Mouse (Mus musculus): ENCODE results near the gene Hddc3. TPM values are rescaled to one million over a fixed set of nuclear protein-coding genes. Genes with fewer than 3 reads are reported as not detected.

Gene Hddc3
- total RNA-seq, 2 experiments from 2014 or later, result 45.5 to 48.1 TPM

DNA sequence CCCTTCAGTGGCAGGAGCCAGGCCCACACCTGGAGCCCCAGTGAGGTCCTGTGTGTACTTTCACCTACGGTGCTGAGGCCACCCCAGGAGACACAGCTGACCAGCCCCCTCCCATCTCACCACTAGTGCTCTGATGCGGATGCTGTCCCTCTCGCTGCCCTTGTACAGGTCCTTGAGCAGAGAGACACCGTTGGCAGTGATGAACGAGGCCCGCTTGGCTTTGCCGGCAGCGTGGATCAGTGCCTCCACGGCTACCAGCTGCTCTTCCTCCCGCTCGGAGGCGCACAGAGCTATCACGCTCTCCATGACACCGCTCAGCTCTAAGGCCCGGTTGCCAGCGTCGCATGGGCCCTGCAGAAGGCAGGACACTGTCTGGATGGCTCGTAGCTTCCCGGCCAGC lies 11.5 kb upstream of the Hddc3 start:
- DNase-seq (ENCODE audit: extremely low spot score in 1 of 2, low spot score in 1 of 2), result no peak

DNA sequence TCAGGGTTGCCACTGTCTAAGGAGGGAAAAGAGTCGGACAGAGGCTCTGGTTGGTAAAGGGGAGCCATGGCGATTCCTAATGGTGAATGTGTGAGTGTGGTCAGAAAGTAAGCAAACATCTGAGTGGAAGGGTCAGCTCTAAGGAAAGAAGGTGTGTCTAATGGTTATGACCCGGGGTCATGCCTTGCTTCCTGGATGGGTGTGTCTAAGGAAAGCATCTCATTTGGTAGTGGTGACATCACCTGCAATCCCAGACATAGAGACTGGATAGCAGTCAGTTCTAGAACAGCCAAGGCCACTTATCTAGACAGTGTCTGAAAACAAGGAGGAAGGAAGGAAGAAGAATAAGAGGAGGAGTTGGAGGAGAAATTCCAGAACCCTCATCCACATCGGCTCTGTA lies 8.1 kb upstream of the Hddc3 start:
- DNase-seq (ENCODE audit: extremely low spot score in 1 of 2, low spot score in 1 of 2), result no peak

DNA sequence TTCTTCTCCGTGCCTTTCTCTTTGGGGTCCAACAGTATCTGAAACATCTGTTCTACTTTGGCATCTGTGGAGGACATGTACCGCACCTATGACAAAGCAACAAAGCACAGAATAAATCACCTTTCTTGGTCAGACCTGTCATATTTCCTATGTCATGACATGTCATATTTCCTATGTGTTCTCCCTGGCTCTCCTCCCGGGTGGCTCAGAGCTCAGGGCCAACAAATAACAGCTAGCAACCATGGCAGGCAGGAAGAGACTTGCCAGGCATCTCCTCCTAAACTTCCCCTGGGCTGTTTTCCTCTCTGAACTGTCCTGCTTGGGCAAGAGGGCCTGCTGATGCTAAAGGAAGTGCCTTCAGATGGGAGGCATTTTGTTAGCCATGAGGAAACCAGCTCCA lies 6.0 kb upstream of the Hddc3 start:
- DNase-seq (ENCODE audit: extremely low spot score in 1 of 2, low spot score in 1 of 2), result no peak

DNA sequence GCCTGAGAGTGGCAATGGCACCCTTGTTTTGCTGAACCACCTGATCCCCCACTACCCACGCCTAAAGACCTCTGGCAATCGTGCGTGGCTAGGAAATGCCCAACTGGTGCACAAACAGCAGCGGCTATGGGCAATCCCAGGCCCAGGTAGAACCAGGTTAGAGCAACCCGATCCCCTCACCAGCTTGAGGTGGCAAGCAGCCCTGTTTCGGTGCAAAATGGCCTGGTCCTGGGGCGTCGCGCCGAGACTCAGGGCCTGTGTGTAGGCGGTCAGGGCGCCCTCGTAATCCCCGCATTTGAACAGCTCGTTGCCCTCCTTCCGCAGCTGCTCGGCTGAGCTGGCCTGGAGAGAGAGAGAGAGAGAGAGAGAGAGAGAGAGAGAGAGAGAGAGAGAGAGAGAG lies 3.5 kb upstream of the Hddc3 start:
- peak in 1 of 2 experiments; percentile 29 for DNase-seq (ENCODE audit: extremely low spot score in 1 of 2, low spot score in 1 of 2)

GRCm38 (mm10) chr7:80339793-80340628 lies 2.9 kb upstream of the Hddc3 start:
- peak; percentile 90 to 98 for DNase-seq (ENCODE audit: extremely low spot score in 1 of 2, low spot score in 1 of 2)

DNA sequence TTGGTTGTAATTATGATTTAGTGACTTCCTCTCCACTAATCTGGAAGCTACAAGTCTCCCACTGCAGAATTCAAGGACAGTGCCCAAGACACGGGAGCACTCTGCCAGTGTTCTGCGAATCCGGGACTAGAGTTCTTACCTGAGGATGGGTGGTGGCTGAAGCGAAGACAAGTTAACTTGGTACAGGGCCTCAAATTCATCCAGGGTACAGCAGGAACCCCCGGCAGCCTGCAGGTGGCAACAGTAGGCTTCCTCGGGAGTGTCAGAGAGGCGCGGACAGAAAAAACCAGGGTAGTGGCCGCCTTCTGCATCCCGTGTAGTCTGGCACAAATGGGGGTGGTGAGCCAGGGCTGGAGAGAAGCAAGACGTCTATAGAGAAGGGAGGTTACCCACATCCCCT lies 2.1 kb upstream of the Hddc3 start, which contains the start of gene Unc45a:
Unc45a (minus strand) TSS at position 213 of the 400 bp plus-strand sequence.
- peak; percentile 30 to 35 for DNase-seq (ENCODE audit: extremely low spot score in 1 of 2, low spot score in 1 of 2)

DNA sequence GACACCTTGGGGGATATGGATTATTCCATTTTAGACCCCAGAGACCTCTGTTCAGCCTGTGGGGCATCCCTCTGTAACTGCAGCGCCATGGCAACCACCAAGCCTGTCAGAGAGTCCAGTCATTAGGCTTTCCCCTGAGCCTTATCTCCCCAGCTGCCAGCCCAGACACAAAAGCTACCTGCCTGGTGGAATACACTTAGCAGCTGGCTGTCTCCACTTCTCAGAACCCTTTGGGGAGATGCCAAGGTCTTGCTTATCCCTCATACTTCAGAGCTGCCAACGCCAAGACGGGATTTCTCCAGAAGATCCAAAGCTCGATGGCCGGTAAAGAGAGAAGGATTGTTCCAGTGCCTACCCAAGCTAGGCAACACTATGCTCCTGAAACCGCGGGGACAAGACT lies 1.1 kb upstream of the Hddc3 start:
- DNase-seq (ENCODE audit: extremely low spot score in 1 of 2, low spot score in 1 of 2), result no peak

GRCm38 (mm10) chr7:80343270-80344018 lies 540 bp downstream of the Hddc3 start:
- DNase-seq (ENCODE audit: extremely low spot score in 1 of 2, low spot score in 1 of 2), result no peak

GRCm38 (mm10) chr7:80346173-80346572 lies 3.3 kb downstream of the Hddc3 start:
- no peak for DNase-seq (ENCODE audit: extremely low spot score in 1 of 2, low spot score in 1 of 2)

- no peak for DNase-seq (ENCODE audit: extremely low spot score in 1 of 2, low spot score in 1 of 2)
Observed at GRCm38 (mm10) chr7:80346830-80347229, 3.9 kb downstream of the Hddc3 start.

DNA sequence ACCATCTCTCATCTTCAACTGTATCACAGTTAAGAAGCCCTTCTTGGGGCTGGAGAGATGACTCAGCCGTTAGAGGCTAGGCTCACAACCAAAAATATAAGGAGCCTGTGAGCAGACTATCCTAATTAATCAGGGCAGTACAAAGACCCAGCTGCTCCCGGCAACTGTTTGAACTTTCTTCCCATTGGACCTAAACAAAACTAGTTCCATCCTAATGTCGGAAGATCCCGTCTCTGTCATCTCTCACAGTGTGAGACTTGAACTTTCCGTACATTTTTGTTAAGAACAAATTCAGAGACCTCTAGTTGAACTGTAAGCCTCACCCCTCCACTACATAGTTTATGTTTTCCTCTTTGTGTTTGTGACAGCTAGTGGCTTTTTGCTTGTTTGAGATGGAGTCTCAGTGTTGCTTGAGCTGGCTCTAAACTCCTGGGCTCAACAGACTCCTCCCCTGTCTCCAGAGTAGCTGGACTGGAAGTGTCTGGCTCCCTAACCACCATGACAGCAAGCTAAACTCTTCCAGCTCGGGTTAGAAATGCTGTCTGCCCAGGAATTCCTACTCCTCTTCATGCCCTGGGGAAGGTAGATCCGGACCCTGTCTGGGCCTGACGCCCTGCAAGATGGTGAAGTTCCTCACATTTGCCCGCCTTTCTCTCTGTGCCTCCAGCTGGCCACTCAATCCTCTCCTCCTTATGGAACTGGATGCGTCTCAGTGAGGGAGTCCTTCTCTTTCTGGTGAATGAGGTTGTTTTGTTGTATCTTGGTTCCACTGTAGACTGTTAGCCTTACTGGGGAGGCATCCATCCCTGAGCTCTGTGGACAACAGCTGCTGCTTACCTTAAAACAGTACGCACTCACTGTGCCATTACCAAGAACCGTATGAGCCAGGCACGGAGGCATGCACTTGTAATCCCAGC lies 5.0 kb downstream of the Hddc3 start:
- no peak for DNase-seq (ENCODE audit: extremely low spot score in 1 of 2, low spot score in 1 of 2)

GRCm38 (mm10) chr7:80350808-80351207 lies 7.9 kb downstream of the Hddc3 start:
- DNase-seq (ENCODE audit: extremely low spot score in 1 of 2, low spot score in 1 of 2), result no peak

DNA sequence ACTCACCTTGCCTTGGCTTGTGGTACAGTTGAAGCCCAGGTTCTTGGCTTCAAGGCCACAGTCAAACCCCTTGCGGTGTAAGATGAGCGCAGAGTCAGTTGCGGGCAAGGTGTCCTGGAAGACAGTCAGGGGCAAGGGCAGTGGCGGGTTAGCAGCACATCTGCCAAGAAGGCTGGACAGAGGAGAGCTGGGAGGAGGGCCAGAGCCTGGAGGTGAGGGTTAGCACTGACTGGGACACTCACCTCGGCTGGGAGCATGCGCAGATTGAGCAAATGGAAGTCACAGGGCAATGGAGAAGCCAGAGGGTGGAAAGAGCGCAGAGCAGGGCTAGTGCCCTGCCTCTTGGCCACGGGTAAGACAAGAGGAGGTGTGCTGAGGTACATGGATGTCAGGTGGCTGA lies 10.0 kb downstream of the Hddc3 start:
- DNase-seq (ENCODE audit: extremely low spot score in 1 of 2, low spot score in 1 of 2), result no peak

DNA sequence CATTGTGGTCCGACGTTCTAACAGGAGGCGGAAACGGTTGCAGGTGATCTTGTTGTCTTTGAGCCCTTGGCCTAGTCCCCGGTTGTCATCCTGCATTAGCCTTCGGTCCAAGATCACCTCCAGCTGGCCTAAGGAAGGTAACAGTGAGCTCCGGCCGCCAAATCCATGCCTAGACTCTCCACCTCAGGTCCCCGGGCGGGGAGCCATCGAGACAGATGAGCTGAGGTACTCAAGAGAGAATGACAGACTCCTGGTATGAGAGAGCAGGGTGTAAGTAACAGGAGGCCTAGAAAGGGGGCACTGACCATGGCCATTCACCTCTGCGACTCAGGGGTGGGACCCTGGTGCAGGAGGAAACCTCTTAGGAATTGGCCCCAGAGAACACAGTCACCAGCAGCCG lies 13.4 kb downstream of the Hddc3 start:
- DNase-seq (ENCODE audit: extremely low spot score in 1 of 2, low spot score in 1 of 2), result no peak

- DNase-seq (ENCODE audit: extremely low spot score in 1 of 2, low spot score in 1 of 2), result no peak
Observed at GRCm38 (mm10) chr7:80357156-80357555, 14.3 kb downstream of the Hddc3 start.

- DNase-seq (ENCODE audit: extremely low spot score in 1 of 2, low spot score in 1 of 2), result no peak
Observed at GRCm38 (mm10) chr7:80358039-80358438, 15.1 kb downstream of the Hddc3 start.

GRCm38 (mm10) chr7:80360435-80360834 lies 17.5 kb downstream of the Hddc3 start:
- no peak for DNase-seq (ENCODE audit: extremely low spot score in 1 of 2, low spot score in 1 of 2)

- no peak for DNase-seq (ENCODE audit: extremely low spot score in 1 of 2, low spot score in 1 of 2)
Observed at GRCm38 (mm10) chr7:80365759-80366158, 22.9 kb downstream of the Hddc3 start.

GRCm38 (mm10) chr7:80367232-80367631 lies 24.3 kb downstream of the Hddc3 start:
- no peak for DNase-seq (ENCODE audit: extremely low spot score in 1 of 2, low spot score in 1 of 2)

DNA sequence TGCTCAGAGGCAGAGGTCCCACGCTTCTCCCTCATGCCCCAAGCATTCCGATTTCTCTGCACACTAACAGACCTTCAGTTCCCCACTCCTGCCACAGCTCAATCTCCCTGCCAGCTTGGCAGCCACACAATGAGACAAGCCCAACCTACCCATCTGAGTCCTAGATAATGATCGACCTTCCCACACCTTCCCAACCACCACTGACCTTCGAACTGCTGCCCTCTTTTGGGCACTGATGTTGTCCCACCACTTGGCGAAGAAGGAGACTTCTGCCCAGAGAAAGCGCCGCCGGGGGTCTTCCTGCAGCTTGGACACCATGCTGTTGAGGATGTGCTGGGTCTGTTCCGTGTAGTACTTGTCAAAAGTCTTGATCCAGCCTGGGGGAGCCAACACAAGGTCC lies 25.1 kb downstream of the Hddc3 start:
- no peak for DNase-seq (ENCODE audit: extremely low spot score in 1 of 2, low spot score in 1 of 2)

All from layer of hippocampus, postnatal 25 days (tissue).